Mouse (Mus musculus): ENCODE data around the gene Lzts3.

DNA sequence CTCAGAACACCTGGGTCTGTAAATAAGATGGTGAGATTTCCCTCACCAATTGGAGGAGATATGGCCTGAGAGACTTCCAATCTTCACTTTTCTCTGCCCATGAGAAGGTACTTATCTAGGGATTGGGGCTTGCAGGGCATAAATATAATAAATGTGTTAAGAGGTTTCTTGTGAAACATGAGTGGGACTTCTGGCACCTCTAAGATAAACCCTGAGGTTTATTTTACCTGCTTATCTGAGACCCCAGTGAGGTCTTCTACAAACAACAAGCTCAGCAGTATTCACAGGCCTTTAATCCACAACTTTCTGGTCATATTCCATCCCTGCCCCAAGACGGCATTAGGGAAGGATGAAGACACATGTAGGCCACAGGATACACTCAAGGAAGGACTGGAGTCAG, 11.2 kb upstream of the Lzts3 start:
- TF ChIP-seq CTCF (IDR thresholded peaks at IDR 0.05; ENCODE audit: borderline replicate concordance, control insufficient read depth, extremely low read depth, insufficient read depth, low read length, poor library complexity) = no peak
- TF ChIP-seq POLR2A (IDR thresholded peaks at IDR 0.05; ENCODE audit: control insufficient read depth, extremely low read depth, insufficient read depth, low read length, poor library complexity) = no peak

Measured in thymus, adult 2 months (tissue).